Mouse (Mus musculus) midbrain, embryonic 10.5 days (tissue): Measurements from ENCODE around the gene Trmu. TPM values are rescaled to one million over a fixed set of nuclear protein-coding genes. Genes with fewer than 3 reads are reported as not detected.

Source experiments
- DNase-seq: peaks from one replicate; pipeline ENCODE4 v3.0.0-alpha.2; 2017; ENCODE audit warnings: low spot score
- H3K27ac ChIP-seq: fragments of 300-500 bp; sonication (generic); replicated peaks from 2 replicates; pipeline ENCODE4 v1.5.1; 2016; ENCODE audit warnings: mild to moderate bottlenecking
- H3K27me3 ChIP-seq: fragments of 300-500 bp; sonication (generic); 2 replicates; pipeline ENCODE4 v1.6.1; 2016; ENCODE audit warnings: low read depth, mild to moderate bottlenecking; ENCODE audit not compliant: poor library complexity, severe bottlenecking
- H3K36me3 ChIP-seq: fragments of 300-500 bp; sonication (generic); 2 replicates; pipeline ENCODE4 v1.6.1; 2016; ENCODE audit warnings: mild to moderate bottlenecking, moderate library complexity
- H3K4me1 ChIP-seq: fragments of 300-500 bp; sonication (generic); 2 replicates; pipeline ENCODE4 v1.6.1; 2016
- H3K4me3 ChIP-seq: fragments of 300-500 bp; sonication (generic); 2 replicates; pipeline ENCODE4 v1.5.1; 2016; ENCODE audit warnings: mild to moderate bottlenecking, moderate library complexity
- H3K9me3 ChIP-seq: fragments of 300-500 bp; sonication (generic); replicated peaks from 2 replicates; pipeline ENCODE4 v1.6.1; 2016; ENCODE audit warnings: mild to moderate bottlenecking
- WGBS: fragments of 180-500 bp; shearing (Covaris S2); methylation state at CpG from one replicate; pipeline ENCODE4 v1.1.7; 2016; 5-methylcytosine and 5-hydroxymethylcytosine counted together
- polyA plus RNA-seq: library from polyadenylated mRNA; unstranded; fragments of >200 nt; fragmentation: Nextera tagmentation; extraction: Ambion mirVana; gene quantifications from 2 replicates; pipeline ENCODE4 v1.2.1, GENCODE M21; 2016

Gene Trmu
- polyA plus RNA-seq, 1 experiment from 2014 or later, result 36.3 TPM

DNA sequence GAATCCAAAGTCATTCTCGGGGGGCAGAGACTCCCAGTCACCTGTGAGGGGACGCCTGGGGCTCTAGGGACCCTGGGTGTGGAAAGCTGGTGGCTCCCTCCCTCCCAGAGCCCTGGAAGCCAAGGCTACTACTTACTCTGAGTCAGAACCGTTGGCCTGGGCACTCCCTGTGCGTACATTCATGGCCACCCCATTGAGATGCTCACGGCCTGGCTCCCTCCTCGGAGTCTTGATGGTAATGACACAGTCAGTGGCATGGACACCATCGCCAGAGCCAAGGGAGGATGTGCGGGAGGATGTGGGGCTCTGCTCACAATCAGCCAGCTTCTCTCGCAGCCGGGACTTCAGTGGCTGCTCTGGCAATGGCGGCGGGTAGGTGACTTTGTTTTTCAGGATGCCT is 21.7 kb downstream of the Trmu start:
- no peak for DNase-seq
- WGBS, result 86% methylated on average over 12 of the region's 12 CpGs
- H3K27ac ChIP-seq, result no peak overlapping the region
- no peak overlapping the region for H3K4me3 ChIP-seq
- H3K4me1 ChIP-seq, result no peaks in the 10 kb centered on the region
- H3K36me3 ChIP-seq, result peaks cover 96% of the 10 kb centered on the region
- H3K9me3 ChIP-seq, result no peaks in the 10 kb centered on the region
- H3K27me3 ChIP-seq, result no peaks in the 10 kb centered on the region

- Histone ChIP-seq H3K27me3 (no peaks in the 10 kb centered on the region), H3K27ac (no peak overlapping the region), H3K4me3 (no peak overlapping the region), H3K9me3 (no peaks in the 10 kb centered on the region), H3K36me3 (peaks cover 86% of the 10 kb centered on the region), H3K4me1 (no peaks in the 10 kb centered on the region)
- WGBS, result 87% methylated on average over 10 of the region's 10 CpGs
- DNase-seq, result no peak
Measured at GRCm38 (mm10) chr15:85902505-85902904, 23.4 kb downstream of the Trmu start.

DNA sequence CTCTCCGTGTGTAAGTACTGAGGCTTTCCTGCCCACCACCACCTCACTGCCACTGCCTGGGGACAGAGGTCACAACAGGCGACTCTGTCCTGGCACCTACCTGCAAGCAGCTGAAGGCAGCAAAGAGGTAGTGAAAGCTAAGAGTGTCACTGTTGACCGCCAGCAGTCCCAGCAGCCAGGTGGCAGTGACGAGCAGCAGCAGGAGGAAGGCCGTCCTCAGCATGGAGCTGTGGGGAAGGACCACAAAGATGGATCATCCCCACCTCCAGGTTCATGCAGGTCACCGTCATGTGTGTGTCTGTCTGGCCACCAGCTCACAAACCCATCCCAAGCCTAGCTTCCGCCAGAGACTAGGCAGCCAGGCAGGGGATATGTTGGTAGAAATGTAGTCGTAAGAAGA is 24.7 kb downstream of the Trmu start:
- Histone ChIP-seq H3K36me3 (peaks cover 82% of the 10 kb centered on the region), H3K9me3 (no peaks in the 10 kb centered on the region), H3K27me3 (no peaks in the 10 kb centered on the region), H3K4me1 (no peaks in the 10 kb centered on the region), H3K4me3 (no peak overlapping the region), H3K27ac (no peak overlapping the region)
- no peak for DNase-seq
- WGBS, result 75% methylated on average over 8 of the region's 8 CpGs

GRCm38 (mm10) chr15:85908660-85909491 is 29.8 kb downstream of the Trmu start:
- H3K9me3 ChIP-seq, result no peaks in the 10 kb centered on the region
- no peak overlapping the region for H3K27ac ChIP-seq
- H3K4me3 ChIP-seq, result no peak overlapping the region
- WGBS, result 90% methylated on average over 7 of the region's 7 CpGs
- no peak for DNase-seq
- peaks cover 67% of the 10 kb centered on the region for H3K36me3 ChIP-seq
- no peaks in the 10 kb centered on the region for H3K4me1 ChIP-seq
- H3K27me3 ChIP-seq, result no peaks in the 10 kb centered on the region

GRCm38 (mm10) chr15:85909492-85909829 is 30.3 kb downstream of the Trmu start:
- H3K27ac ChIP-seq, result no peak overlapping the region
- no peak overlapping the region for H3K4me3 ChIP-seq
- peaks cover 69% of the 10 kb centered on the region for H3K36me3 ChIP-seq
- no peaks in the 10 kb centered on the region for H3K27me3 ChIP-seq
- H3K4me1 ChIP-seq, result no peaks in the 10 kb centered on the region
- 97% methylated on average over 3 of the region's 3 CpGs for WGBS
- H3K9me3 ChIP-seq, result no peaks in the 10 kb centered on the region
- DNase-seq, result no peak

DNA sequence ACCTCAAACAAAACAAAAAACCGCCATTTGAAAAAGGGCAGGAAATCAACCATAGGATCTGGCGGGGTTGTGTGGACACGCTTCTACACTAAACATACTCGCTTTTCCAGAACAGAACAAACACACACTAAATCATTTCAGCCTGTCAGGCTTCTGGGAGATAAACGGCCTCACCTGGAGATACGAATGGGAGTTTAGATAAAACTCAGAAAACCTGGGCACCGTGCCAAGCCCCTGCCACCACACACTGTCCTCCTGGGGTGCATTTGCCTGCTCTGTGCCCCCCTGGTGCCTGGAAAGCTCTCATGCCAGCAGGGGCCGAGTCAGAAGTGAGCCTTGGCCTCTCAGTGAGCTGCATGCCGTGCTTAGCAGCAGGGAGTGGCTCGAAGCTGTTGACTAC is 30.8 kb downstream of the Trmu start:
- Histone ChIP-seq H3K27me3 (no peaks in the 10 kb centered on the region), H3K9me3 (no peaks in the 10 kb centered on the region), H3K27ac (no peak overlapping the region), H3K36me3 (peaks cover 67% of the 10 kb centered on the region), H3K4me1 (no peaks in the 10 kb centered on the region), H3K4me3 (no peak overlapping the region)
- no peak for DNase-seq
- WGBS, result 76% methylated on average over 10 of the region's 10 CpGs

DNA sequence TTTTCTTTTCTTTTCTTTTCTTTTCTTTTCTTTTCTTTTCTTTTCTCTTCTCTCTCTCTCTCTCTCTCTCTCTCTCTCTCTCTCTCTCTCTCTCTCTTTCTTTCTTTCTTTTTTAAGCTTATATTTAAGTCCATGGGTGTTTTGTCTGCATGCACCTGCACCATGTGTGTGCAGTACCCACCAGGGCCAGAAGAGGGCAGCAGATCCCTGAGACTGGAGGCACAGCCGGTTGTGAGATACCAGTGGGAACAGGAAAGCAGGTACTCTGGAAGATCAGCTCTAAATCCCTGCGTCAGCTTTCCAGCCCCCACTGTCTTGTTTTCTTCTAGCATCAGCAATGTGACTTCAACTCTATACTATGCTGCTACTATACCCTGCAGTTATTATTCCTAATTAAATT is 34.5 kb downstream of the Trmu start:
- Histone ChIP-seq H3K4me1 (no peaks in the 10 kb centered on the region), H3K9me3 (peaks cover 7% of the 10 kb centered on the region; the same call in 1 of the 2 replicates), H3K4me3 (no peak overlapping the region), H3K27ac (no peak overlapping the region), H3K36me3 (peaks cover 81% of the 10 kb centered on the region), H3K27me3 (no peaks in the 10 kb centered on the region)
- peak; percentile 84 for DNase-seq
- 30% methylated on average over 2 of the region's 2 CpGs for WGBS

DNA sequence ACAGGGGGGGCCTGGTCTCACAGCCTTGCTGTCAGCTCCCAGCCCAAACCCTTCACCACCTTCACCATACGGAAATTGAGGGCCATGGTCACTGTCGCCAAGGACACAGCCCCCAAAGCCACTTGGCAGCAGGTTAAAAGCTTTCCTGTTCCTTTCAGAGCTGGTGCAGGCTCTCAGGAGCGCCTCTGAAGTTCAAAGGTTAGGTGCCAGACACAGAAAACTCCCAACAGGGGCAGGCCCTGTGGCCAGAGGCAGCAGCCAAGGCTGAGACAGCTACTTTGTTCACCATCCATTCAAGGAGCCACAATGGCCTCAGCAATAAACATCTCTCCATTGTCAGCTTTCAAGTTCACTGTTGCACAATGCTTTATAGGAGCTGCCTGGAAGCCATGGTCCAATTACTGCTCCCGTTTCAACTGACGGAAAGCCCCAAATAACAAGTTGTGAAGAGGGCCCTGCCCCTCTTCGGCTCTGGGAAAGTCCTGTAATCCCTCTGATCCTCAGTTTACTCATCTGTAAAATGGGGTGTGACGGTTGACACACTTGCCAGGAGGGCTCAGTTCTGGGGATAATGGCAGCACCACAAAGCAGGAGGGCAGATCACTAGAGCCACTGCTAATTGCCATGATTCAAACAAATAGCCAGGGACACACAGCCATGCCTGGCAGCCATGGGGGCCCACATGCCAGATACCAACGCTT is 40.2 kb downstream of the Trmu start:
- Histone ChIP-seq H3K4me1 (peaks cover 14% of the 10 kb centered on the region), H3K9me3 (peaks cover 7% of the 10 kb centered on the region; the same call in 1 of the 2 replicates), H3K4me3 (no peak overlapping the region), H3K36me3 (peaks cover 92% of the 10 kb centered on the region), H3K27ac (no peak overlapping the region), H3K27me3 (no peaks in the 10 kb centered on the region)
- WGBS, result 66% methylated on average over 8 of the region's 8 CpGs
- no peak for DNase-seq

GRCm38 (mm10) chr15:85919892-85920248 is 40.8 kb downstream of the Trmu start:
- 82% methylated on average over 8 of the region's 8 CpGs for whole genome bisulfite sequencing
- Histone ChIP-seq H3K4me1 (peaks cover 14% of the 10 kb centered on the region), H3K4me3 (no peak overlapping the region), H3K36me3 (peaks cover 94% of the 10 kb centered on the region), H3K27me3 (no peaks in the 10 kb centered on the region), H3K9me3 (peaks cover 7% of the 10 kb centered on the region; the same call in 1 of the 2 replicates), H3K27ac (0 out of 2 replicates have a peak overlapping the region, but pooled peaks have one; percentile 7)
- no peak for DNase-seq

DNA sequence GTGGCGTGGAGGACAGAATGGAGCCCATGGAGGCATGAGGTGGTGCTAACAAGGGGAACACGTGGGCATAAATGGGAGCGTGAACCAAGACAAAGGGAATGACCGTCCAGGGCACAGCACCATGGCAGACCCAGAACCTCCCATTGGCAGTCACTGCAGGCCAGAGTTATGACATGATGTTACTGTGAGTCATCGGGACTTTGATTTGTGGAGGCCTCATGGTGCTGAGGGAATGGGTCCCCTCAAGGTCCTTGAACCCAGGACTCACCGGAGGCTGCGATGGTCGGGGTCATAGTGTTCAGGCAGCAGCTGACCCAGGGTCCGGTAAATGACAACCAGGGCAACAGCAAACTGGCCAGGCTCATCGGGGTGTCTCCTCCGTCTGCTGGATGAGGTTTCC is 42.7 kb downstream of the Trmu start:
- WGBS, result 91% methylated on average over 11 of the region's 11 CpGs

GRCm38 (mm10) chr15:85928161-85928560 is 49.0 kb downstream of the Trmu start:
- no peak for DNase-seq
- WGBS, result 84% methylated on average over 12 of the region's 12 CpGs
- peaks cover 90% of the 10 kb centered on the region for H3K36me3 ChIP-seq

More for the DNA sequence above, 42.7 kb downstream of the Trmu start:
- no peaks in the 10 kb centered on the region for H3K9me3 ChIP-seq
- no peak overlapping the region for H3K4me3 ChIP-seq
- H3K36me3 ChIP-seq, result peaks cover 95% of the 10 kb centered on the region
- H3K4me1 ChIP-seq, result peaks cover 14% of the 10 kb centered on the region
- no peak for DNase-seq
- H3K27me3 ChIP-seq, result no peaks in the 10 kb centered on the region
- no peak overlapping the region for H3K27ac ChIP-seq

GRCm38 (mm10) chr15:85935627-85936049 is 56.5 kb downstream of the Trmu start:
- 33% methylated on average over 5 of the region's 5 CpGs for WGBS
- Histone ChIP-seq H3K36me3 (peaks cover 77% of the 10 kb centered on the region), H3K27ac (peak overlapping the region; percentile 66), H3K4me1 (peaks cover 14% of the 10 kb centered on the region), H3K27me3 (no peaks in the 10 kb centered on the region), H3K9me3 (no peaks in the 10 kb centered on the region), H3K4me3 (no peak overlapping the region)
- peak; percentile 27 for DNase-seq

More at GRCm38 (mm10) chr15:85928161-85928560, 49.0 kb downstream of the Trmu start:
- Histone ChIP-seq H3K27me3 (no peaks in the 10 kb centered on the region), H3K9me3 (no peaks in the 10 kb centered on the region), H3K27ac (no peak overlapping the region), H3K4me1 (no peaks in the 10 kb centered on the region), H3K4me3 (no peak overlapping the region)
